Mouse (Mus musculus) myocyte (in vitro differentiated cells): ENCODE measurements at regions not wholly inside any gene's neighbourhood (a gene's known extent, or its start where the extent isn't known, plus 50 kb on each side); places are given as distances from the start of the nearest gene placed in this dataset.
A peak's percentile ranks its signal among the peaks of the same experiment; 100 is the strongest.

Experiments used
- H3K27me3 ChIP-seq: one replicate; pipeline ENCODE4 v1.6.1; 2011; ENCODE audit not compliant: control insufficient read depth, insufficient read depth, insufficient read length
- H3K36me3 ChIP-seq: one replicate; pipeline ENCODE4 v1.6.1; 2011; ENCODE audit not compliant: control insufficient read depth, insufficient read depth
- H3K4me2 ChIP-seq: one replicate; pipeline ENCODE4 v1.6.1; 2011; ENCODE audit warnings: low read depth, control low read depth
- H3K4me3 ChIP-seq: one replicate; pipeline ENCODE4 v1.5.1; 2011; ENCODE audit warnings: mild to moderate bottlenecking, control low read depth, moderate library complexity
- H3K79me2 ChIP-seq: one replicate; pipeline ENCODE4 v1.6.1; 2011; ENCODE audit not compliant: control insufficient read depth, insufficient read depth
- H3ac ChIP-seq: one replicate; pipeline ENCODE4 v1.6.1; 2011; ENCODE audit not compliant: control insufficient read depth, insufficient read length
- CEBPB ChIP-seq: IDR thresholded peaks from 2 replicates; pipeline ENCODE4 v1.6.1; 2011; ENCODE audit warnings: mild to moderate bottlenecking, moderate library complexity; ENCODE audit not compliant: poor library complexity, insufficient read depth, severe bottlenecking
- E2F4 ChIP-seq: IDR thresholded peaks from one replicate; pipeline ENCODE4 v1.6.1; 2011; ENCODE audit warnings: mild to moderate bottlenecking, control low read depth, moderate library complexity; ENCODE audit not compliant: insufficient read depth
- MAX ChIP-seq: IDR thresholded peaks from one replicate; pipeline ENCODE4 v1.6.1; 2011; ENCODE audit warnings: low read depth, mild to moderate bottlenecking, control low read depth
- MYOD1 ChIP-seq, 3 experiments: IDR thresholded peaks; one replicate each; pipeline ENCODE4 v1.6.1; 2011; ENCODE audit warnings: control low read depth in 2 of 3, low read depth in 2 of 3, mild to moderate bottlenecking in 2 of 3, moderate library complexity in 1 of 3; ENCODE audit not compliant: insufficient read length in 2 of 3, control insufficient read depth in 1 of 3
- MYOG ChIP-seq, 3 experiments: IDR thresholded peaks; one replicate each; pipeline ENCODE4 v1.6.1; 2011; ENCODE audit warnings: control low read depth in 2 of 3, low read depth in 2 of 3, mild to moderate bottlenecking in 2 of 3; ENCODE audit not compliant: insufficient read length in 2 of 3, control insufficient read depth in 1 of 3, insufficient read depth in 1 of 3
- POLR2A ChIP-seq: IDR thresholded peaks from one replicate; pipeline ENCODE4 v1.6.1; 2011; ENCODE audit warnings: low read depth, mild to moderate bottlenecking, control low read depth, moderate library complexity; ENCODE audit not compliant: insufficient read length
- POLR2AphosphoS2 ChIP-seq: IDR thresholded peaks from one replicate; pipeline ENCODE4 v1.6.1; 2011; ENCODE audit warnings: low read depth, control low read depth; ENCODE audit not compliant: insufficient read length
- REST ChIP-seq: IDR thresholded peaks from one replicate; pipeline ENCODE4 v1.6.1; 2011; ENCODE audit warnings: mild to moderate bottlenecking, control low read depth, moderate library complexity; ENCODE audit not compliant: insufficient read depth, insufficient read length
- SRF ChIP-seq: IDR thresholded peaks from one replicate; pipeline ENCODE4 v1.6.1; 2011; ENCODE audit warnings: low read depth; ENCODE audit not compliant: control insufficient read depth, insufficient read length
- TCF12 ChIP-seq: IDR thresholded peaks from one replicate; pipeline ENCODE4 v1.6.1; 2011; ENCODE audit warnings: mild to moderate bottlenecking, control low read depth; ENCODE audit not compliant: poor library complexity, insufficient read depth, severe bottlenecking
- TCF3 ChIP-seq: IDR thresholded peaks from one replicate; pipeline ENCODE4 v1.6.1; 2011; ENCODE audit warnings: low read depth, control low read depth; ENCODE audit not compliant: insufficient read length
- USF1 ChIP-seq: IDR thresholded peaks from one replicate; pipeline ENCODE4 v1.6.1; 2011; ENCODE audit warnings: low read depth, mild to moderate bottlenecking, control low read depth, moderate library complexity

- no peaks in the 10 kb centered on the region for H3K36me3 ChIP-seq
- H3K27me3 ChIP-seq: no peaks in the 10 kb centered on the region
- H3K4me2 ChIP-seq: no peak overlapping the region
- no peak overlapping the region for H3K4me3 ChIP-seq
- TF ChIP-seq MYOD1 (IDR thresholded peaks at IDR 0.05; ENCODE audit: control insufficient read depth in 1 of 3, insufficient read length in 2 of 3, low read depth in 2 of 3) (no peak), MAX (no peak), USF1 (no peak), REST (no peak), POLR2AphosphoS2 (no peak), TCF3 (no peak), POLR2A (no peak), MYOG (IDR thresholded peaks at IDR 0.05; ENCODE audit: control insufficient read depth in 1 of 3, insufficient read depth in 1 of 3, insufficient read length in 2 of 3, low read depth in 2 of 3) (no peak), TCF12 (no peak), SRF (no peak)
- H3ac ChIP-seq: no peak overlapping the region
- H3K79me2 ChIP-seq: no peaks in the 10 kb centered on the region
Observed at GRCm38 (mm10) chr9:116272446-116272845, 97.3 kb upstream of the Tgfbr2 start.

DNA sequence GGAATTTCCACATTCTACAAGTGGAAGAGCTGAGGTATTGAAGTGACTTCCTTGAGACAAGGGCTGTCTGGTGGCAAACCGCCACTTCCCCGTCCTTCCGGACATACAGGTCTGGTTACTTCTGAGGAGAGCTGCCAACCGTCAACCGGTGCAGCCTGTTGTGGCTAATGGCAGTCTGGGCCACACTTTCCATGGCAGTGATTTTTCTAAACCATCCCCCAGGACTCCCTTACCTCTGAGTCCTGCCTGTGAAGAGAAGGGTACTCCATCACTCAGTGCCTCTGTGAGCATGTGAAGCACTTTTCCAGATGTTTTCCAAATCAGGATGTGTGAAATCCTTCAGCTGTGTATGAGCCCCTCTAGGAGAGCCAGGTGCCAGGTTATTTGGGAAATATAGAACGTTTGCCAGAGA lies 95.3 kb upstream of the Tgfbr2 start:
- H3K4me2 ChIP-seq: no peak overlapping the region
- no peaks in the 10 kb centered on the region for H3K79me2 ChIP-seq
- no peaks in the 10 kb centered on the region for H3K36me3 ChIP-seq
- no peaks in the 10 kb centered on the region for H3K27me3 ChIP-seq
- TF ChIP-seq TCF3 (no peak), USF1 (no peak), MYOD1 (IDR thresholded peaks at IDR 0.05; ENCODE audit: control insufficient read depth in 1 of 3, insufficient read length in 2 of 3, low read depth in 2 of 3) (no peak), TCF12 (no peak), CEBPB (no peak), REST (no peak), E2F4 (no peak), POLR2A (no peak), MAX (no peak), SRF (no peak), MYOG (IDR thresholded peaks at IDR 0.05; ENCODE audit: control insufficient read depth in 1 of 3, insufficient read depth in 1 of 3, insufficient read length in 2 of 3, low read depth in 2 of 3) (no peak), POLR2AphosphoS2 (no peak)
- no peak overlapping the region for H3ac ChIP-seq
- H3K4me3 ChIP-seq: no peak overlapping the region

DNA sequence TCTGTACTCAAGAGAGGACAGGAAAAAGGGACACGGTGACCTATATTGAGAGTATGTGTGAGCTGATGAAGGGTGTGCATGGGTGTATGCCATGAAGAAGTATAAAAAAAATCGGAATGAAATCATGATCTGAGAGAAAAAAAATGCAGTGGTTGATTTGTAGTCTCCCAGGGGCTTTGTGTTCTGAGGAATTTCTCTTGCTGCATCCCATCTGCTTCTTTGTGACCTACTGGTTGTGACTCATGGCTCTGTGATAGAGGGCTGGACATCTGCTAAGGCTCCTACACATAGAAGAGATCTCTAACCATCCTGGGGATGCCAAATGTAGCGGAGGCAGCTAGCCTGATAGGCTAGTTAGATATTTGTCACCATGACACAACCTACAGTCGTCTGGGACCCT lies 92.3 kb upstream of the Tgfbr2 start:
- no peak overlapping the region for H3K4me3 ChIP-seq
- H3K4me2 ChIP-seq: peak overlapping the region; percentile 50
- H3ac ChIP-seq: no peak overlapping the region
- TF ChIP-seq MAX (no peak), E2F4 (no peak), USF1 (no peak), POLR2A (no peak), TCF3 (no peak), MYOD1 (IDR thresholded peaks at IDR 0.05; ENCODE audit: control insufficient read depth in 1 of 3, insufficient read length in 2 of 3, low read depth in 2 of 3) (no peak), POLR2AphosphoS2 (no peak), CEBPB (no peak), TCF12 (no peak), REST (no peak)
- no peaks in the 10 kb centered on the region for H3K36me3 ChIP-seq
- H3K79me2 ChIP-seq: no peaks in the 10 kb centered on the region
- H3K27me3 ChIP-seq: no peaks in the 10 kb centered on the region

DNA sequence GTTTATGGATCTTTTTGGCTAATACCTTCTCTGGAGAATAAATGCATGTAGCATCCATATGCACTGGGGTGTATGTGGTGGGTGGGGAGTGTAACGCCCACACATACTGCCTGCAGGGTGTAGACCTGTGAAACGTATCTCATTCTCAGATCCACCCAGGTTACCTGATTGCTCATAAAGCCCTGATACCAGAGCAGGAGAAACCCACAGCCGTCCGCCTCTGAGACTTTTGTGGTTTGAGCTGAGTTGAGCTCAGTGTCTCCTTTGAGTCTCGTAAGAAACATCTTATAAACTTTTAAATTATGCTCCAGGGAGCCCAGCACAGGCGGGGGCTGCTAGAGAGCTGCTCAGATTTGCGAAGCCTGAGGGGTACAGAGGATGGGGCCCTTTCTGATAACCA lies 88.7 kb upstream of the Tgfbr2 start:
- Histone ChIP-seq H3K4me2 (no peak overlapping the region), H3ac (no peak overlapping the region), H3K4me3 (no peak overlapping the region), H3K79me2 (no peaks in the 10 kb centered on the region), H3K36me3 (no peaks in the 10 kb centered on the region), H3K27me3 (no peaks in the 10 kb centered on the region)
- no peak for TF ChIP-seq MYOD1 (IDR thresholded peaks at IDR 0.05; ENCODE audit: control insufficient read depth in 1 of 3, insufficient read length in 2 of 3, low read depth in 2 of 3)
- TF ChIP-seq TCF12: no peak
- TF ChIP-seq SRF: no peak
- no peak for TF ChIP-seq POLR2AphosphoS2
- no peak for TF ChIP-seq MYOG (IDR thresholded peaks at IDR 0.05; ENCODE audit: control insufficient read depth in 1 of 3, insufficient read depth in 1 of 3, insufficient read length in 2 of 3, low read depth in 2 of 3)
- no peak for TF ChIP-seq CEBPB
- TF ChIP-seq USF1: no peak
- no peak for TF ChIP-seq MAX
- no peak for TF ChIP-seq TCF3
- TF ChIP-seq REST: no peak
- TF ChIP-seq POLR2A: no peak
- no peak for TF ChIP-seq E2F4

GRCm38 (mm10) chr9:116259569-116259968 lies 84.4 kb upstream of the Tgfbr2 start:
- Histone ChIP-seq H3ac (no peak overlapping the region), H3K79me2 (no peaks in the 10 kb centered on the region), H3K4me2 (no peak overlapping the region), H3K27me3 (no peaks in the 10 kb centered on the region), H3K4me3 (no peak overlapping the region), H3K36me3 (no peaks in the 10 kb centered on the region)
- TF ChIP-seq E2F4 (no peak), TCF3 (no peak), SRF (no peak), POLR2AphosphoS2 (no peak), POLR2A (no peak), CEBPB (no peak), USF1 (no peak), MAX (no peak), TCF12 (no peak), MYOD1 (IDR thresholded peaks at IDR 0.05; ENCODE audit: control insufficient read depth in 1 of 3, insufficient read length in 2 of 3, low read depth in 2 of 3) (no peak), MYOG (IDR thresholded peaks at IDR 0.05; ENCODE audit: control insufficient read depth in 1 of 3, insufficient read depth in 1 of 3, insufficient read length in 2 of 3, low read depth in 2 of 3) (no peak), REST (no peak)
